Mouse (Mus musculus) embryonic fibroblast, embryonic 13.5 days (primary cell): ENCODE measurements at regions not wholly inside any gene's neighbourhood (a gene's known extent, or its start where the extent isn't known, plus 50 kb on each side); places are given as distances from the start of the nearest gene placed in this dataset.

Source experiments
- CTCF ChIP-seq: IDR thresholded peaks from 2 replicates; pipeline ENCODE4 v1.5.1; 2011; ENCODE audit warnings: mild to moderate bottlenecking, control low read depth, low read length, moderate library complexity, borderline replicate concordance; ENCODE audit not compliant: insufficient read depth
- POLR2A ChIP-seq: IDR thresholded peaks from 2 replicates; pipeline ENCODE4 v1.6.1; 2011; ENCODE audit warnings: low read depth, mild to moderate bottlenecking, control low read depth, low read length, moderate library complexity

DNA sequence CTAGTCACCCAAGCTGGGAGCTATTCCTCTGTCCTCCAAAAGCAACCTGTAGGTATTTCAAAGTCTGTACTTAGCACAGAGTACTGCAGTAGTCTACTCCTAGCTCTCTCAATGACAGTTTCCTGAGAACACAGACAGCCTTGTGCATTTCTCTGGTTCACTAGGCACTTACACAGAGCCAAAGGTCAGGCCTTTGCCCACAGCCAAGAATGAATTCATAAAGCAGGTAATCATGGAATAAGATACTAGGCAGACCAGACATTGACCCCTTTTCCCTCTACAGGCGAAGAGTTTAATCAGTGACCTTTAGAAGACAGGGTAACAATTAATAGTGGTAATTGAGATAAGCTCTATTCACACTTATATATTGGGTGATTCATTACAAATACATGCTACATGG, 233.8 kb upstream of the Gm26657 start:
- TF ChIP-seq CTCF: no peak
- TF ChIP-seq POLR2A: no peak
